Mouse (Mus musculus) liver, postnatal 0 days (tissue): ENCODE data around the gene Sgms1. TPM values are rescaled to one million over a fixed set of nuclear protein-coding genes. Genes with fewer than 3 reads are reported as not detected.
A peak's percentile ranks its signal among the peaks of the same experiment; 100 is the strongest.

Experiments
- ATAC-seq: fragments of 200-750 bp; cut with Nextera tagmentation; 2 replicates; pipeline ENCODE4 v1.8.0; 2017; ENCODE audit warnings: mild to moderate bottlenecking, moderate library complexity
- DNase-seq: peaks from one replicate; pipeline ENCODE4 v3.0.0-alpha.2; 2016
- H3K27ac ChIP-seq: fragments of 300-500 bp; sonication (generic); 2 replicates; pipeline ENCODE4 v1.5.1; 2014; ENCODE audit warnings: antibody characterized with exemption, moderate library complexity, mild to moderate bottlenecking, low read depth
- H3K27me3 ChIP-seq: fragments of 300-500 bp; sonication (generic); 2 replicates; pipeline ENCODE4 v1.6.1; 2014; ENCODE audit warnings: low read length, control low read depth, mixed read lengths; ENCODE audit not compliant: insufficient read depth
- H3K36me3 ChIP-seq: fragments of 300-500 bp; sonication (generic); replicated peaks from 2 replicates; pipeline ENCODE4 v1.6.1; 2014; ENCODE audit warnings: mild to moderate bottlenecking, control low read depth, low read length, moderate library complexity, mixed read lengths; ENCODE audit not compliant: insufficient read depth
- H3K4me1 ChIP-seq: fragments of 300-500 bp; sonication (generic); 2 replicates; pipeline ENCODE4 v1.6.1; 2014; ENCODE audit warnings: antibody characterized with exemption, mild to moderate bottlenecking, control low read depth; ENCODE audit not compliant: insufficient read depth
- H3K4me2 ChIP-seq: fragments of 300-500 bp; sonication (generic); 2 replicates; pipeline ENCODE4 v1.6.1; 2014; ENCODE audit warnings: low read depth, mild to moderate bottlenecking, low read length, moderate library complexity, mixed read lengths
- H3K4me3 ChIP-seq: fragments of 300-500 bp; sonication (generic); 2 replicates; pipeline ENCODE4 v1.5.1; 2014; ENCODE audit warnings: low read depth, low read length
- H3K9ac ChIP-seq: fragments of 300-500 bp; sonication (generic); replicated peaks from 2 replicates; pipeline ENCODE4 v1.6.1; 2014; ENCODE audit warnings: mild to moderate bottlenecking, moderate library complexity
- H3K9me3 ChIP-seq: fragments of 300-500 bp; sonication (generic); 2 replicates; pipeline ENCODE4 v1.6.1; 2016; ENCODE audit warnings: mild to moderate bottlenecking, control low read depth, low read length, mixed read lengths
- CTCF ChIP-seq: sonication (generic); IDR thresholded peaks from 2 replicates; pipeline ENCODE4 v1.5.1; 2016; ENCODE audit warnings: antibody characterized with exemption, low read depth
- EP300 ChIP-seq: IDR thresholded peaks from 2 replicates; pipeline ENCODE4 v1.6.1; 2016; ENCODE audit warnings: antibody characterized with exemption, low read depth, mild to moderate bottlenecking
- WGBS: fragments of 180-500 bp; shearing (Covaris S2); extraction: QIAGEN DNeasy Blood & Tissue Kit; methylation state at CpG from one replicate; pipeline ENCODE4 v1.1.7; 2014; ENCODE audit not compliant: insufficient replicate concordance; 5-methylcytosine and 5-hydroxymethylcytosine counted together
- polyA plus RNA-seq: library from polyadenylated mRNA; unstranded; fragments of >200 nt; fragmentation: Nextera tagmentation; extraction: Ambion mirVana; gene quantifications from 2 replicates; pipeline ENCODE4 v1.2.1, GENCODE M21; 2015

The Sgms1 gene
- polyA plus RNA-seq, 1 experiment from 2014 or later, result 16.0 TPM

GRCm38 (mm10) chr19:32269844-32270176 is 119.7 kb downstream of the Sgms1 start:
- H3K4me1 ChIP-seq, result peaks cover 66% of the 10 kb centered on the region
- H3K9me3 ChIP-seq, result no peaks in the 10 kb centered on the region
- TF ChIP-seq CTCF (no peak), EP300 (no peak)
- no peak for DNase-seq
- H3K4me2 ChIP-seq, result no peak overlapping the region
- no peak overlapping the region for H3K9ac ChIP-seq
- WGBS, result 68% methylated on average over 6 of the region's 6 CpGs
- peak overlapping the region; percentile 17 for H3K27ac ChIP-seq
- ATAC-seq, result no peak
- H3K4me3 ChIP-seq, result no peak overlapping the region
- no peaks in the 10 kb centered on the region for H3K27me3 ChIP-seq
- H3K36me3 ChIP-seq, result no peaks in the 10 kb centered on the region

GRCm38 (mm10) chr19:32269141-32269843 is 120.2 kb downstream of the Sgms1 start:
- Histone ChIP-seq H3K4me3 (no peak overlapping the region), H3K36me3 (no peaks in the 10 kb centered on the region), H3K27me3 (no peaks in the 10 kb centered on the region), H3K9me3 (no peaks in the 10 kb centered on the region), H3K4me1 (peaks cover 61% of the 10 kb centered on the region), H3K4me2 (no peak overlapping the region), H3K27ac (peak overlapping the region; percentile 17), H3K9ac (no peak overlapping the region)
- no peak for TF ChIP-seq CTCF
- no peak for TF ChIP-seq EP300
- DNase-seq, result no peak
- 80% methylated on average over 12 of the region's 12 CpGs for WGBS
- no peak for ATAC-seq

- H3K27me3 ChIP-seq, result no peaks in the 10 kb centered on the region
- 73% methylated on average over 9 of the region's 9 CpGs for WGBS
- H3K4me2 ChIP-seq, result no peak overlapping the region
- H3K4me3 ChIP-seq, result no peak overlapping the region
- no peak for TF ChIP-seq EP300
- TF ChIP-seq CTCF, result no peak
- H3K9me3 ChIP-seq, result no peaks in the 10 kb centered on the region
- no peak overlapping the region for H3K9ac ChIP-seq
- H3K36me3 ChIP-seq, result no peaks in the 10 kb centered on the region
- peaks cover 62% of the 10 kb centered on the region for H3K4me1 ChIP-seq
- DNase-seq (no peak), ATAC-seq (no peak)
- H3K27ac ChIP-seq, result no peak overlapping the region
Measured at GRCm38 (mm10) chr19:32268562-32268961, 121.0 kb downstream of the Sgms1 start.

- TF ChIP-seq CTCF (no peak), EP300 (no peak)
- no peak overlapping the region for H3K4me3 ChIP-seq
- H3K4me2 ChIP-seq, result peak overlapping the region; percentile 4; the same call in 1 of the 2 replicates
- H3K27me3 ChIP-seq, result no peaks in the 10 kb centered on the region
- peaks cover 55% of the 10 kb centered on the region for H3K4me1 ChIP-seq
- no peak for ATAC-seq
- no peaks in the 10 kb centered on the region for H3K9me3 ChIP-seq
- WGBS, result 36% methylated on average over 9 of the region's 9 CpGs
- H3K36me3 ChIP-seq, result no peaks in the 10 kb centered on the region
- DNase-seq, result no peak
- no peak overlapping the region for H3K9ac ChIP-seq
- H3K27ac ChIP-seq, result peak overlapping the region; percentile 71
Measured at GRCm38 (mm10) chr19:32266385-32267252, 122.9 kb downstream of the Sgms1 start.

GRCm38 (mm10) chr19:32263753-32264152 is 125.8 kb downstream of the Sgms1 start:
- Histone ChIP-seq H3K27me3 (no peaks in the 10 kb centered on the region), H3K4me2 (no peak overlapping the region), H3K4me3 (no peak overlapping the region), H3K4me1 (peaks cover 53% of the 10 kb centered on the region), H3K9ac (no peak overlapping the region), H3K9me3 (no peaks in the 10 kb centered on the region), H3K36me3 (no peaks in the 10 kb centered on the region), H3K27ac (0 out of 2 replicates have a peak overlapping the region, but pooled peaks have one; percentile 13)
- ATAC-seq, result peak; percentile 30; the same call in 1 of the 2 replicates
- DNase-seq, result no peak
- TF ChIP-seq EP300 (peak; percentile 58), CTCF (no peak)
- 35% methylated on average over 1 of the region's 1 CpGs for WGBS

- no peaks in the 10 kb centered on the region for H3K27me3 ChIP-seq
Measured at GRCm38 (mm10) chr19:32262805-32263572, 126.5 kb downstream of the Sgms1 start.

More at GRCm38 (mm10) chr19:32262805-32263572, 126.5 kb downstream of the Sgms1 start:
- H3K4me1 ChIP-seq, result peaks cover 54% of the 10 kb centered on the region
- WGBS, result 79% methylated on average over 10 of the region's 10 CpGs
- no peaks in the 10 kb centered on the region for H3K9me3 ChIP-seq
- TF ChIP-seq CTCF (no peak), EP300 (no peak)
- ATAC-seq (no peak), DNase-seq (no peak)
- H3K9ac ChIP-seq, result no peak overlapping the region
- no peaks in the 10 kb centered on the region for H3K36me3 ChIP-seq
- no peak overlapping the region for H3K27ac ChIP-seq
- H3K4me3 ChIP-seq, result no peak overlapping the region
- no peak overlapping the region for H3K4me2 ChIP-seq
